Mouse (Mus musculus) kidney, embryonic 15.5 days (tissue): ENCODE measurements at regions not wholly inside any gene's neighbourhood (a gene's known extent, or its start where the extent isn't known, plus 50 kb on each side); places are given as distances from the start of the nearest gene placed in this dataset.

Experiments used
- ATAC-seq: fragments of 200-750 bp; cut with Nextera tagmentation; replicated peaks from 2 replicates; pipeline ENCODE4 v1.8.0; 2017; ENCODE audit warnings: moderate TSS enrichment; ENCODE audit not compliant: low FRiP score
- H3K27ac ChIP-seq: fragments of 300-500 bp; sonication (generic); 2 replicates; pipeline ENCODE4 v1.5.1; 2015; ENCODE audit warnings: mild to moderate bottlenecking, inconsistent platforms
- H3K27me3 ChIP-seq: fragments of 300-500 bp; sonication (generic); 2 replicates; pipeline ENCODE4 v1.6.1; 2015; ENCODE audit warnings: inconsistent platforms
- H3K36me3 ChIP-seq: fragments of 300-500 bp; sonication (generic); 2 replicates; pipeline ENCODE4 v1.6.1; 2015; ENCODE audit warnings: inconsistent platforms
- H3K4me1 ChIP-seq: fragments of 300-500 bp; sonication (generic); 2 replicates; pipeline ENCODE4 v1.6.1; 2015; ENCODE audit warnings: inconsistent platforms
- H3K4me2 ChIP-seq: fragments of 300-500 bp; sonication (generic); 2 replicates; pipeline ENCODE4 v1.6.1; 2015; ENCODE audit warnings: moderate library complexity, mild to moderate bottlenecking, inconsistent platforms
- H3K4me3 ChIP-seq: fragments of 300-500 bp; sonication (generic); replicated peaks from 2 replicates; pipeline ENCODE4 v1.5.1; 2015; ENCODE audit warnings: mild to moderate bottlenecking, inconsistent platforms
- H3K9ac ChIP-seq: fragments of 300-500 bp; sonication (generic); 2 replicates; pipeline ENCODE4 v1.6.1; 2015; ENCODE audit warnings: mild to moderate bottlenecking, inconsistent platforms
- H3K9me3 ChIP-seq: fragments of 300-500 bp; sonication (generic); replicated peaks from 2 replicates; pipeline ENCODE4 v1.6.1; 2016; ENCODE audit warnings: inconsistent platforms
- WGBS: fragments of 180-500 bp; shearing (Covaris S2); methylation state at CpG from one replicate; pipeline ENCODE4 v1.1.7; 2015; ENCODE audit warnings: mixed read lengths; 5-methylcytosine and 5-hydroxymethylcytosine counted together

DNA sequence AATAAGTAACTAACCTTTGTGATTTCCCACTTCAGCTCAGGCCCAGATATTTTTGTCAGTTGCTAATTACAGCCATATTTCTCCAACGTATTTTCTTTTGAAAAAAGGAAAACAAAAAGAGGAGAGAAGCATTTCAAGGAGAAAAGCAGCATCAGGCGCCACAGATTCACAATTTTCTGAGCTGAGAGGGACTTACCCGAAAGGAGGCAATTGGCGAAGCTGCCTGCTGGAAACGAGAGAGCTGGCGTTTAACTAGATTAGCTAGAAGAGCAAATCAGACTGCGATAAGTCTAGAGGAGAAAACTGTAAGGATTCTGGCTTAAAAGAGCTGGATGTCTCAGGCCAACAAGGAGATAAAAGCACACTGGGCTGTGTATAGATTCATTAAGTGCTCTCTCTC is 937.7 kb upstream of the Zeb2 start:
- ATAC-seq, result no peak
- Histone ChIP-seq H3K9me3 (no peaks in the 10 kb centered on the region), H3K27me3 (no peaks in the 10 kb centered on the region), H3K4me1 (no peaks in the 10 kb centered on the region), H3K9ac (no peak overlapping the region), H3K36me3 (no peaks in the 10 kb centered on the region), H3K4me3 (no peak overlapping the region), H3K27ac (no peak overlapping the region), H3K4me2 (no peak overlapping the region)
- WGBS, result 75% methylated on average over 7 of the region's 7 CpGs

DNA sequence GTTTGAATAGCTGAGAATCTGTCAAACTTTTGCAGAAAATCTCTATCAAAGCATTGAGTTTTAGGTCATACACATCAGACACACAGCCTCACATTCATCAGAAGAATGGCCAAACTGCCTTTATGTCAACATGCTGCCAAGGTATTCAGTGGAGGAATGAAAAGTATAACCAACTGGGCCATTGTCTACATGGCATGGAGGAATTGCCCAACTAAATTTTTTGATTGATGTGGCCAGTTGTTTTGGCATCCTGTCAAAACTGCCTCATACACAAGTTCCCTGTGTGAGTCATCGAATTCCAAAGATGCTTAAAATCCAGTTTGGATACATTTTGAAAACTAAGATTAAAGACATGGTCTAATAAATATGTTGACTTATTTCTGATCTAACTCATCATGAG is 904.7 kb upstream of the Zeb2 start:
- Histone ChIP-seq H3K4me3 (no peak overlapping the region), H3K27ac (no peak overlapping the region), H3K36me3 (no peaks in the 10 kb centered on the region), H3K9me3 (no peaks in the 10 kb centered on the region), H3K27me3 (no peaks in the 10 kb centered on the region), H3K4me1 (no peaks in the 10 kb centered on the region), H3K4me2 (no peak overlapping the region), H3K9ac (no peak overlapping the region)
- ATAC-seq, result no peak
- WGBS, result 85% methylated on average over 1 of the region's 1 CpGs

DNA sequence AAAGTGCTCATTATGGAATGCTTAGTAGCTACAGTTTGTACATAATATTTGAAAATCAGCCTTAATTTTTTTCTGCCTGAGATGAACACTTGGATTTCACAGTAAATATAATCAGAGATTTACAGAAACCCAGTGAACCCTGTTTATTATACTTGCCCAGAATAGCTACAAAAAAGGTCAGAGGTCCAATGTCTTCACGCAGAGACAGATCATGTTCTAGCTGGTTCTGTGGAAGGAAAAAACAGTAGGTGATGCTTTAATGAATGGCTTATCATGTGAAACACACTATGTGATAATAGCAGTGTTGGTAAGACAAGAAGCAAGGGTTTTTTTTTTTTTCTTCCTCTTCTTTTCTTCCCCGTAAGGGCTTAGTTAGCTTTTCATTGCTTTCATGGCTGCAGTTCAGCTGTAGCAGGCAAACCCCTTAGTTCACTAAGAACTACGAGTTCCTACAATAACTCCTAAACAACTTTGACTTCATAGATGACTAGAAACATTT is 896.6 kb upstream of the Zeb2 start:
- no peak overlapping the region for H3K4me2 ChIP-seq
- H3K9ac ChIP-seq, result no peak overlapping the region
- 64% methylated on average over 3 of the region's 3 CpGs for WGBS
- H3K27me3 ChIP-seq, result no peaks in the 10 kb centered on the region
- no peak for ATAC-seq
- H3K4me3 ChIP-seq, result no peak overlapping the region
- no peaks in the 10 kb centered on the region for H3K4me1 ChIP-seq
- H3K27ac ChIP-seq, result no peak overlapping the region
- H3K36me3 ChIP-seq, result no peaks in the 10 kb centered on the region
- H3K9me3 ChIP-seq, result no peaks in the 10 kb centered on the region

DNA sequence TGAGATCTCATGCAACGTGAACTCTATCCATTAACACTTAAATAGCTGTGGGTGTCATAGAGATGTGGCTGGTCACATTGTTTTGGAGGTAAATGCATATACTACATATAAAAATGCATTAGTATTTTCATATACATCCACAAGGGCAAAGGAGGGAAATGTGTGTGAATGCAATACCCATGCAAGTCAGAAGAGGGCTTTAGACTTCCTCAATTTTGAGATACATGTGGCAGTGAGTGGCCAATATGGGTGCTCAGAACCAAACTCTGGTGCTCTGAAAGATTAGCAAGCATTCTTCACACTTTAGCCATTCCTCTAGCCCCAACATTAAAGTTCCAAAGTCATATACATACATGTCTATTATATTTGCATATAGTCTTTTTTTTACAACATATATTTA is 895.5 kb upstream of the Zeb2 start:
- no peak for ATAC-seq
- Histone ChIP-seq H3K36me3 (no peaks in the 10 kb centered on the region), H3K9me3 (no peaks in the 10 kb centered on the region), H3K27me3 (no peaks in the 10 kb centered on the region), H3K9ac (no peak overlapping the region), H3K4me3 (no peak overlapping the region), H3K4me2 (no peak overlapping the region), H3K27ac (no peak overlapping the region), H3K4me1 (no peaks in the 10 kb centered on the region)
- WGBS, result 90% methylated on average over 1 of the region's 1 CpGs

DNA sequence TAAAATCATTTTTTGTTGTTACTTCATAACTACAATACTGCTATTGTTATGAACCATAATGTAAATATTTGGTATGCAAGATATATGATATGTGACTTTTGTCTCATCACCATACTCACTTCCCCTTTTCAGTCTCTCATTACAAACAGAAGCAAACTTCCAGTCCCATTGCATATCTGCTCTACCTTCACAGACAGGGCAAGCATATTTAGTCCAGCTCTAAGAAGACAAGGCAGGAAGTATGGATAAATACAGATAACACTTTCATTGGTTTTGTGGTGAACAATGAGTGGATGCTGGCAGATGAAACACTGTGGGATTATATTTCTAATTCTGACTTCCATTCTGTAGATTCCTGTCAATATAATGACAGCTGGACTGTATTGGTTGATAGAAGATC is 858.0 kb upstream of the Zeb2 start:
- no peak overlapping the region for H3K4me2 ChIP-seq
- H3K4me1 ChIP-seq, result no peaks in the 10 kb centered on the region
- no peaks in the 10 kb centered on the region for H3K9me3 ChIP-seq
- ATAC-seq, result no peak
- H3K4me3 ChIP-seq, result no peak overlapping the region
- H3K27ac ChIP-seq, result no peak overlapping the region
- no peak overlapping the region for H3K9ac ChIP-seq
- no peaks in the 10 kb centered on the region for H3K27me3 ChIP-seq
- H3K36me3 ChIP-seq, result no peaks in the 10 kb centered on the region

DNA sequence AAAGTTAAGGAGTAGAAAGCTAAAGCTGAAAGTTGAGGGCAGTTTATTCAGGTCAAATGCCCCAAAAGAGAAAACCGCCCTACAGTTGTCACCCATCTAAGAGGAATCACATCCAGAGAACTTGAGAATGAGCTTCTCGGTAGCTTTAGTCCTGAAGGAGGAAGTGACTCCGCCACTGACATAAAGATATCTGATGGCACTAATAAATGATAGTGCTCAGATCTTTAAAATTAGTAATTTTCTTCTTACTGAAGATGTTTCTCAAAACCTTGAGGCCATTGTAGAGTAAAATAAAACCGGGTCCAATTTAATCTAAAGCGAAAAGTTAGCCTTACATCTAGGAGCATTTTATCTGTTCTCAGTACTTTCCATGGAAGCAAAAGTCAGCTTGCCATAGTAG is 851.4 kb upstream of the Zeb2 start:
- Histone ChIP-seq H3K4me3 (no peak overlapping the region), H3K36me3 (no peaks in the 10 kb centered on the region), H3K27me3 (no peaks in the 10 kb centered on the region), H3K27ac (no peak overlapping the region), H3K4me2 (no peak overlapping the region), H3K4me1 (no peaks in the 10 kb centered on the region), H3K9ac (no peak overlapping the region), H3K9me3 (no peaks in the 10 kb centered on the region)
- 86% methylated on average over 5 of the region's 5 CpGs for WGBS
- no peak for ATAC-seq

DNA sequence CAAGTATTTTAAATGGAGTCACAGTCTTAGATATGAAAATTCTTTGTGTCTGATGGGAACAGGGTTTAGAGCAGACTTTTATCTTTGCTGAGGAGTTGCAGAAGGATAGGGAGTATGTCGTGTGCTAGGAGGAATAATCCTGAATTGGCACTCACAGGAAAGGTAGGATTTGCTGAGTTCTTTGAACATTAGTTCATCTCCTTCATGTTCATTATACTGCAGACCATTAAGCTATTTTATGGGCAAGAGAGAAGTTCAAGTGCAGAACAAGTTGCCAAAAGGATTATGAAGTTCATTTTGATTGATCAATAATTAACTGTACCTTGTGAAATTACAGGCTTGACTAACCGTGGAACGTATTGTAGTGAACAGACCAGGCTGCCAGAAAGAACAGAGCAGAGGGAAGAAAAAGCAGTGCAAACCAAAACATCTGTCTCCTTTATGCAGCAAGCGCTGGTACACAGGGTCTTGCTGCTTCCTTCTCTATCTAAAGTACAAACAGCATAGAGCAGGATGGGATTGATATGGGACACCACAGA is 839.7 kb upstream of the Zeb2 start:
- Histone ChIP-seq H3K36me3 (no peaks in the 10 kb centered on the region), H3K9me3 (no peaks in the 10 kb centered on the region), H3K4me1 (no peaks in the 10 kb centered on the region), H3K27ac (no peak overlapping the region), H3K9ac (no peak overlapping the region), H3K4me2 (no peak overlapping the region), H3K27me3 (no peaks in the 10 kb centered on the region), H3K4me3 (no peak overlapping the region)
- 68% methylated on average over 4 of the region's 4 CpGs for WGBS
- ATAC-seq, result no peak

DNA sequence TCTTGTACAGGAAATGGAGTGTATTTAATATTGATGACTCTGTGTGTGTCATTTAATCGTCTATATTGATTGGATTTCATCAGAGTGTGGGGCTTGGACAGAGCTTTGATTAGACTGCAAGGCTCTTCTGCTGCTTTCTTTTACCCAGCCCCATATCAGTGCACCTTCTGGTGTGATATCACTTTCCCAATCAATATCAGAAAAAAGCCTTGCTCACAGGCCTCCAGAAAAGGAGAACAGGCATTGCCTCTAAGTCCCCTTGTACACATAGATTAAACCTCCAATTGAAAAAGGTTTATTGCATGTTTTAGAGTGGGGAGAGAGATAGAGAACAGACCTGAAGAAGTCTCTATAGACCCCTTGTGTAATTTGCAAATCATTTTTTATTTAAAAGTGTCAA is 831.6 kb upstream of the Zeb2 start:
- no peak for ATAC-seq
- Histone ChIP-seq H3K4me1 (no peaks in the 10 kb centered on the region), H3K9ac (no peak overlapping the region), H3K9me3 (no peaks in the 10 kb centered on the region), H3K4me2 (no peak overlapping the region), H3K27ac (no peak overlapping the region), H3K27me3 (no peaks in the 10 kb centered on the region), H3K4me3 (no peak overlapping the region), H3K36me3 (no peaks in the 10 kb centered on the region)
- 79% methylated on average over 1 of the region's 1 CpGs for WGBS

DNA sequence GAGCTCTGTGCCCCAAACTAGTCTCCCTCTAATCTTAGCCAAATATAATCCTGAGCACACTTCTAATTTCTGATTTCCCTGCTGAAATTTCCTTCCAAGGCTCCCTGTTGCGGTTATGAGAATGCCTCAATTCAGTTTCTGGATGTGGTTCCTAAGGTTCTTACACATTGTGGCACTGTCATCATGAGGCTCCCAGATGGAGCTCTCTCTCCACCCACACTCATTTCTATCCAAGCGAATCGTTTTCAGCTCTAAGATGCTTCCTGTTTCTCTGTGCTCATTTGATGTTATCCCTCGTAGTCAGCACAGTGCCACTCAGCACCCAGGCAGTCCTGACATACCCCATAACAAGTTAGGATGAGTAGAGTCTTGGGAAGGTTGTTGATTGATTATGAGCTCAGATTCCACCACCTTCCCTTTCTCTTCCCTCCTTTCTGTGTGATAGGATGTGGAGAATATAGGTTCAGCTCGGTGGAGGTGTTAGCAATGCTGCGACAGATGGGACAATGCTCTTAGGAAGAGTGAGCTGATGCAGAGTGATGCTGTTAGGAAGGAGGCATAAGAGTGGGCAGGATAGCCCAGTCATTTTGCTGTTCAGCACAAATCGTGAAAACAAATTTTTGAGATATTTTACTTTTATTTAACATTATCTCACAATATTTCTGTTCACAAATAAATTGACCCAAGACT is 808.7 kb upstream of the Zeb2 start:
- Histone ChIP-seq H3K4me2 (no peak overlapping the region), H3K9ac (no peak overlapping the region), H3K36me3 (no peaks in the 10 kb centered on the region), H3K4me1 (no peaks in the 10 kb centered on the region), H3K9me3 (no peaks in the 10 kb centered on the region), H3K27me3 (no peaks in the 10 kb centered on the region), H3K27ac (no peak overlapping the region), H3K4me3 (no peak overlapping the region)
- no peak for ATAC-seq
- WGBS, result 79% methylated on average over 7 of the region's 7 CpGs

DNA sequence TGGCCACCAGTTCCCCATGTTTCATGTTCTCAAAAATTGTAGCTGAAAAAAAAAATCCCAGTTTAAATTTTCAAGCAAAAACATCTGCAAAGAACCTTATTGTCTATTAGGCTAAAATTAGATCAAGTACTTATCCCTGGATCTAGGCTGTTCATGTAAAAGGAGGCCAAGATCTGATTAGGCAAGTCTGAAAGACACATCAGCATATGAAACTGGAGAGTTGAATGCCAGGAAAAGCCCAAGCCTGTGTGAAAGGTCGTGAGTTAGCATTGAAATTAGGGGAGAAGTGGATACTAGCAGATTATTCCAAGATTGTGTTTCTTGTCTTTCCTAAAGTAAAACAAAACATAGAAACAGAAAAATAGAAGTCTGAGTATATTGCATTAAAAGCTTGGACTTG is 791.7 kb upstream of the Zeb2 start:
- H3K4me3 ChIP-seq, result no peak overlapping the region
- H3K27ac ChIP-seq, result no peak overlapping the region
- H3K4me2 ChIP-seq, result no peak overlapping the region
- ATAC-seq, result no peak
- H3K4me1 ChIP-seq, result no peaks in the 10 kb centered on the region
- no peaks in the 10 kb centered on the region for H3K9me3 ChIP-seq
- no peaks in the 10 kb centered on the region for H3K27me3 ChIP-seq
- no peaks in the 10 kb centered on the region for H3K36me3 ChIP-seq
- WGBS, result 45% methylated on average over 1 of the region's 1 CpGs
- no peak overlapping the region for H3K9ac ChIP-seq

DNA sequence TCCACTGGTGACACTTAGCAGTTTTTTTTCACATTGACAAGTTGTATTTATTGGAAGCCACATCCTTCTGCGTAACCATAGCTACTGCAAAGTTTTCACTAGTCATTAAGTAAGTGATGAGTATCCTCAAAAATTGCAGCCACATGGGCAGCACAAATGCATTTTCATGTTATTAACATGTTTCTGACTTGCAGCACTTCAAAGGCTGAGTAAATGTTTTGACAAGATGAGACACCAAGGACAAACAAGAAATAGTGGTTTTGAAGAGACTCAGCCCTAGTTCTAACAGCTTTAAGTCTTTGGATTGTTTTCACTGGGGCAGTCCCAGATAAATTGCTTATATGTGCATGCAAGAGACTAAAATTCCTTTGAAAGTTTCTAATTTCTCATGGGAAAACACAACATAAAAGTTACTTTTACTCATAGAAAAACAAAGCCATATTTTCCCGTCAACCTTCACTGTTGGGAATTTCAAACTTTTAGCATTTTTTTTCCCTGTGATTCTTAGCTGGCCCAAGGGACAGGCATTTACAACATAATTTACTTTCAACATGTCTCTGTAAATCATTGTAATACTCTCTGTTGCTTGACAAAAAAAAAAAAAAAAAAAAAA is 787.5 kb upstream of the Zeb2 start:
- peak; percentile 58; the same call in 1 of the 2 replicates for ATAC-seq
- Histone ChIP-seq H3K9ac (no peak overlapping the region), H3K4me3 (no peak overlapping the region), H3K4me1 (no peaks in the 10 kb centered on the region), H3K27me3 (no peaks in the 10 kb centered on the region), H3K9me3 (no peaks in the 10 kb centered on the region), H3K27ac (peak overlapping the region; percentile 70), H3K36me3 (no peaks in the 10 kb centered on the region), H3K4me2 (no peak overlapping the region)
- WGBS, result 30% methylated on average over 2 of the region's 2 CpGs

DNA sequence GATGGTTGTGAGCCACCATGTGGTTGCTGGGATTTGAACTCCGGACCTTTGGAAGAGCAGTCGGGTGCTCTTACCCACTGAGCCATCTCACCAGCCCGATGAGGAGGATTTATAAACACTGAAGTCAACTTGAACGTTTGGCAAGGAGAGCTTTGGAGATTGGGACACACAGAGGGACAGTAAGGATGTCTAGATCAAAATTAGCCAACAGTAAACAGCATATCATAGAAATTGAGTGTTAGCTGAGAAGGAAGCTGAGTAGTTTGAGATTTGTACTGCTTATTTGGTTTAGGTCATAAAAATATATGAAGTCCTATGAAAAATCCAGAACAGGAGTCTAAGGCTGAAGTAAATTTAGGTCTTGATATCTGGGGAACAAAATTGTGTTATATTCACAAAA is 786.9 kb upstream of the Zeb2 start:
- peak overlapping the region; percentile 70 for H3K27ac ChIP-seq
- H3K4me1 ChIP-seq, result no peaks in the 10 kb centered on the region
- no peak overlapping the region for H3K9ac ChIP-seq
- ATAC-seq, result no peak
- H3K4me3 ChIP-seq, result no peak overlapping the region
- H3K27me3 ChIP-seq, result no peaks in the 10 kb centered on the region
- H3K36me3 ChIP-seq, result no peaks in the 10 kb centered on the region
- H3K4me2 ChIP-seq, result no peak overlapping the region
- WGBS, result 76% methylated on average over 4 of the region's 4 CpGs
- H3K9me3 ChIP-seq, result no peaks in the 10 kb centered on the region

DNA sequence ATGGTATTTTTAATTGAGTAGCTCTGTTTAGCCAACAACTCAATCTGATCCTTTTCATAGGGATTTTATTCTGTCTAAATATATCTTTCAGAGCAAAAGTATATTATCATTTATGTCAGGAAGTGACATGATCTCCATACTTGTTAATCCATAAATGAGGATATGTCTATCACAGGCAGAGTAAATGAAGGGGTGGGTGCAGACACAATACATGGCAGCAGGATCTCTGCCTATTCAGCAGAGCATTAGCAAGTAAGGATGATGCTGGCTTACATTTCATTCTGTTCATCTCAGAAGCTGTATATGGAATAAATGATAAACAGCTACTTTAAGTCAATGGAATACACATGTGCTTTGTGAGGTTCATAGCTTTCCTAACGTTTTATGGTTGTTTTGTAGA is 786.2 kb upstream of the Zeb2 start:
- no peaks in the 10 kb centered on the region for H3K36me3 ChIP-seq
- H3K9ac ChIP-seq, result no peak overlapping the region
- H3K27me3 ChIP-seq, result no peaks in the 10 kb centered on the region
- no peak for ATAC-seq
- H3K4me2 ChIP-seq, result no peak overlapping the region
- H3K4me3 ChIP-seq, result no peak overlapping the region
- WGBS, result 82% methylated on average over 1 of the region's 1 CpGs
- no peaks in the 10 kb centered on the region for H3K9me3 ChIP-seq
- H3K27ac ChIP-seq, result no peak overlapping the region
- H3K4me1 ChIP-seq, result no peaks in the 10 kb centered on the region
